Mouse (Mus musculus) adrenal gland, postnatal 25 days (tissue): ENCODE data around the gene Cadps. TPM values are rescaled to one million over a fixed set of nuclear protein-coding genes. Genes with fewer than 3 reads are reported as not detected.

Source experiments
- DNase-seq: peaks from one replicate; pipeline ENCODE4 v3.0.0; 2021; ENCODE audit warnings: mixed read lengths
- total RNA-seq: library from RNA; stranded (reverse); gene quantifications from 2 replicates; pipeline ENCODE4 v1.2.3, GENCODE M21; 2021

The Cadps gene
- total RNA-seq, 1 experiment from 2014 or later = 9.7 TPM

GRCm38 (mm10) chr14:12391167-12391566 lies 431.7 kb downstream of the Cadps start:
- DNase-seq = no peak

GRCm38 (mm10) chr14:12388806-12389436 lies 434.0 kb downstream of the Cadps start:
- DNase-seq = no peak

- DNase-seq = no peak
Observed at GRCm38 (mm10) chr14:12388192-12388795, 434.6 kb downstream of the Cadps start.

- DNase-seq = no peak
Observed at GRCm38 (mm10) chr14:12387176-12387575, 435.7 kb downstream of the Cadps start.

GRCm38 (mm10) chr14:12377883-12378282 lies 445.0 kb downstream of the Cadps start:
- no peak for DNase-seq

- DNase-seq = no peak
Observed at GRCm38 (mm10) chr14:12377289-12377688, 445.6 kb downstream of the Cadps start.

GRCm38 (mm10) chr14:12375451-12375850 lies 447.4 kb downstream of the Cadps start:
- DNase-seq = no peak

GRCm38 (mm10) chr14:12350271-12350916 lies 472.5 kb downstream of the Cadps start:
- no peak for DNase-seq

- DNase-seq = no peak
Observed at GRCm38 (mm10) chr14:12349334-12350090, 473.4 kb downstream of the Cadps start.

GRCm38 (mm10) chr14:12348089-12348488 lies 474.8 kb downstream of the Cadps start, which contains the start of gene Fezf2:
Gene Fezf2 (minus strand): TSS chr14:12348189.
- no peak for DNase-seq

- no peak for DNase-seq
Observed at GRCm38 (mm10) chr14:12346865-12347600, 475.8 kb downstream of the Cadps start.

GRCm38 (mm10) chr14:12346011-12346864 lies 476.6 kb downstream of the Cadps start:
- DNase-seq = no peak

GRCm38 (mm10) chr14:12345241-12345921 lies 477.5 kb downstream of the Cadps start:
- DNase-seq = no peak

- no peak for DNase-seq
Observed at GRCm38 (mm10) chr14:12344746-12345240, 478.1 kb downstream of the Cadps start.

GRCm38 (mm10) chr14:12344061-12344745 lies 478.7 kb downstream of the Cadps start:
- DNase-seq = no peak

GRCm38 (mm10) chr14:12343451-12343941 lies 479.4 kb downstream of the Cadps start:
- DNase-seq = no peak

GRCm38 (mm10) chr14:12342458-12343131 lies 480.3 kb downstream of the Cadps start:
- DNase-seq = no peak

GRCm38 (mm10) chr14:12341789-12342457 lies 481.0 kb downstream of the Cadps start:
- no peak for DNase-seq
